Comparison of ENCODE assay signal across 8 mouse cellular contexts in the genomic region with DNA sequence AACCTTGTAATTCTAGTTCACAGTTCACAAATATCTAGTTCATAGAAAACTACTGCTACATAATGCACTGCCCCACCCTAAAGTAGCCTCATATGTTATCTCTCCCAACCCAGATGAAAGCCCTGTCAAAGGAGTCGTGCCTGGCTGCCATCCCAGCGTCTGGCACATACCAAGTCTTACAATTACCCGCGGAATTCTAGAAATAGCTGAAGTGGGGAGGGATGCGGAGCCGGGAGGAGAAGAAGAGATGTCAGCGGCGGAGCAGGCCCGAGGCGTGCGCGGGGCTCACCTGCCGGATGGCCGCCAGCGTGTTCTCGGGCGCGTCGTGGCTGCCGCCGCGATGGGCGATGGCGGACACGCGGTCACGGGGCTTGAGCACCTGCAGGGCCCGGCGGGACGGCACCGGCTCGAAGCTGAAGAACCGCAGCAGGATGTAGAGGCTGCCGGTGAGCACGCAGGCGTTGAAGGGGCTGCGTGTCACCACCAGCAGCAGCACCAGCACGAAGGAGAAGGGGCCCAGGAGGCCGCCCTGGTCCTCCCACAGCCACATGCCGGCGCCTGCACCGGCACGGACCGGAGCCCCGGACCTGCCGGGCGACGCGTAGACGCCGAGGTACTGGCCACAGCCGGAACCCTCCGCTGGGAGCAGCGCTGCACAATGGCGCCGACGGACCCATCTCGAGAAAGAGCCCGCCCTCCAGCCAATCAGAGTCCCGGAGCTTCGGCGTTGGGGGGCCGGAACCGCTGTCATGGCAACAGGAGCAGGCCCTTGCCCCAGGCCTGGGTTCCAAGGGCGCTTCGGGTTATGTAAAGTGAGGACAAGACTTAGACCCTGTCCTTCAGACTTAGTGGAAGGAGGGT. TPM values are rescaled to one million over a fixed set of nuclear protein-coding genes. Genes with fewer than 3 reads are reported as not detected.
DNase-seq lines count a peak whose midpoint lies in the region; ATAC-seq and TF ChIP-seq lines count a peak whose summit lies in the region.

A gene (minus strand): TSS at position 678 of the 861 bp plus-strand sequence.

- H3K9ac ChIP-seq in CH12.LX (ENCODE audit: insufficient read depth, low read depth): peak within 1 kb of the TSS; percentile 94
- H3K9ac ChIP-seq in forebrain, embryonic 12.5 days: peak within 1 kb of the TSS; percentile 93
- H3K9ac ChIP-seq in heart, postnatal 0 days (replicated peaks; ENCODE audit: low read depth, low read length): peak within 1 kb of the TSS; percentile 80
- peak within 1 kb of the TSS; percentile 86 for H3K9ac ChIP-seq in liver, embryonic 16.5 days (ENCODE audit: low read depth, low read length)
- peak within 1 kb of the TSS; percentile 94 for H3K9ac ChIP-seq in neural tube, embryonic 13.5 days

- H3K9me3 ChIP-seq in CH12.LX (replicated peaks; ENCODE audit: low read length): no peaks in the 10 kb centered on the region
- H3K9me3 ChIP-seq in forebrain, embryonic 12.5 days: no peaks in the 10 kb centered on the region
- H3K9me3 ChIP-seq in heart, postnatal 0 days (replicated peaks; ENCODE audit: control insufficient read depth, low read length): no peaks in the 10 kb centered on the region
- no peaks in the 10 kb centered on the region for H3K9me3 ChIP-seq in liver, embryonic 16.5 days (replicated peaks; ENCODE audit: control insufficient read depth, low read length)
- no peaks in the 10 kb centered on the region for H3K9me3 ChIP-seq in neural tube, embryonic 13.5 days

- peak within 1 kb of the TSS; percentile 99 for H3K4me2 ChIP-seq in CH12.LX (ENCODE audit: insufficient read depth, low read depth, poor library complexity, severe bottlenecking)
- H3K4me2 ChIP-seq in forebrain, embryonic 12.5 days: peak within 1 kb of the TSS; percentile 77
- peak within 1 kb of the TSS; percentile 97 for H3K4me2 ChIP-seq in heart, postnatal 0 days (ENCODE audit: low read depth, low read length)
- H3K4me2 ChIP-seq in liver, embryonic 16.5 days (ENCODE audit: low read depth, low read length): peak within 1 kb of the TSS; percentile 77
- H3K4me2 ChIP-seq in neural tube, embryonic 13.5 days: peak within 1 kb of the TSS; percentile 64

- H3K4me1 ChIP-seq in CH12.LX (ENCODE audit: control insufficient read depth in 1 of 2, insufficient read depth in 2 of 2): peaks cover 6 to 29% of the 10 kb centered on the region in 2 experiments
- peaks cover 27% of the 10 kb centered on the region for H3K4me1 ChIP-seq in forebrain, embryonic 12.5 days
- peaks cover 15% of the 10 kb centered on the region for H3K4me1 ChIP-seq in heart, postnatal 0 days (ENCODE audit: control insufficient read depth, insufficient read depth)
- peaks cover 25% of the 10 kb centered on the region for H3K4me1 ChIP-seq in liver, embryonic 16.5 days (ENCODE audit: control insufficient read depth, low read depth, low read length)
- peaks cover 29% of the 10 kb centered on the region for H3K4me1 ChIP-seq in neural tube, embryonic 13.5 days (replicated peaks)
- H3K4me1 ChIP-seq in testis, adult 2 months (ENCODE audit: control insufficient read depth, insufficient read depth, low read length): peaks cover 5% of the 10 kb centered on the region

- TF ChIP-seq POLR2A in CH12.LX (IDR thresholded peaks at IDR 0.05; ENCODE audit: low read depth, low read length): peak; percentile 88
- peak; percentile 78 for TF ChIP-seq POLR2A in testis, adult 2 months (IDR thresholded peaks at IDR 0.05; ENCODE audit: control insufficient read depth, low read depth, low read length)

- ATAC-seq in forebrain, embryonic 12.5 days (ENCODE audit: low FRiP score): peak; percentile 95
- peak; percentile 93 for ATAC-seq in heart, postnatal 0 days (ENCODE audit: insufficient read depth, low read depth)
- ATAC-seq in liver, embryonic 16.5 days (ENCODE audit: low read depth): peak; percentile 90
- peak; percentile 94 for ATAC-seq in neural tube, embryonic 13.5 days (ENCODE audit: low read depth)

- in situ Hi-C loops in CH12.LX (cut with MboI; ENCODE audit: low pct_ligation_motif_present, low pct_unique_long_range_greater_than_20kb, low sequenced_read_pairs): no loop called here

- peak; percentile 92 for DNase-seq in CH12.LX (ENCODE audit: extremely low read depth)
- DNase-seq in c-Kit-positive CD71-positive TER-119-negative erythroid progenitor cells, embryonic 14.5 days (ENCODE audit: low read depth): peak; percentile 77
- peak; percentile 88 for DNase-seq in heart, postnatal 0 days (ENCODE audit: low spot score)
- peak; percentile 92 to 95 for DNase-seq in kidney, postnatal 4 days

- peaks cover 41% of the 10 kb centered on the region for H3K79me2 ChIP-seq in CH12.LX (replicated peaks; ENCODE audit: control insufficient read depth, extremely low read depth, insufficient read depth, poor library complexity, severe bottlenecking)

- dilution Hi-C loops in CH12.LX (cut with MboI; ENCODE audit: extremely low pct_ligation_motif_present, extremely low pct_unique_long_range_greater_than_20kb, low sequenced_read_pairs): no loop called here

- TF ChIP-seq EP300 in CH12.LX (IDR thresholded peaks at IDR 0.05; ENCODE audit: low read length): no peak
- TF ChIP-seq EP300 in heart, postnatal 0 days (IDR thresholded peaks at IDR 0.05; ENCODE audit: low read depth): no peak

- no peak for TF ChIP-seq CTCF in CH12.LX (conservative IDR thresholded peaks at IDR 0.05 in 1 of 2, IDR thresholded peaks at IDR 0.05 in 1 of 2; ENCODE audit: low read depth in 2 of 2, low read length in 2 of 2)
- no peak for TF ChIP-seq CTCF in heart, postnatal 0 days (IDR thresholded peaks at IDR 0.05; ENCODE audit: low read depth)
- no peak for TF ChIP-seq CTCF in testis, adult 2 months (IDR thresholded peaks at IDR 0.05; ENCODE audit: control insufficient read depth, insufficient read depth, insufficient replicate concordance, low read depth, low read length)

- no peak for TF ChIP-seq RAD21 in CH12.LX (IDR thresholded peaks at IDR 0.05; ENCODE audit: low read depth, low read length)

- H3K4me3 ChIP-seq in CH12.LX (replicated peaks in 1 of 3; ENCODE audit: low read depth in 2 of 3, low read length in 2 of 3, poor library complexity in 1 of 3): peak within 1 kb of the TSS; percentile 70 to 94 (median 79)
- H3K4me3 ChIP-seq in forebrain, embryonic 12.5 days (replicated peaks): peak within 1 kb of the TSS; percentile 90
- H3K4me3 ChIP-seq in heart, postnatal 0 days (ENCODE audit: low read depth, low read length): peak within 1 kb of the TSS; percentile 87
- H3K4me3 ChIP-seq in liver, embryonic 16.5 days (ENCODE audit: low read depth, low read length): peak within 1 kb of the TSS; percentile 87
- peak within 1 kb of the TSS; percentile 89 for H3K4me3 ChIP-seq in neural tube, embryonic 13.5 days
- peak within 1 kb of the TSS; percentile 91 for H3K4me3 ChIP-seq in testis, adult 2 months (ENCODE audit: control insufficient read depth, low read depth, low read length)

- peaks cover 6 to 11% of the 10 kb centered on the region in 2 experiments for H3K36me3 ChIP-seq in CH12.LX (replicated peaks in 1 of 2; ENCODE audit: control insufficient read depth in 1 of 2, insufficient read depth in 1 of 2, low read length in 1 of 2)
- H3K36me3 ChIP-seq in forebrain, embryonic 12.5 days (replicated peaks): peaks cover 3% of the 10 kb centered on the region; the same call in 1 of the 2 replicates
- no peaks in the 10 kb centered on the region for H3K36me3 ChIP-seq in heart, postnatal 0 days (replicated peaks; ENCODE audit: control insufficient read depth, insufficient read depth, low read length)
- no peaks in the 10 kb centered on the region for H3K36me3 ChIP-seq in liver, embryonic 16.5 days (ENCODE audit: control insufficient read depth, insufficient read depth)
- H3K36me3 ChIP-seq in neural tube, embryonic 13.5 days: peaks cover 9% of the 10 kb centered on the region
- H3K36me3 ChIP-seq in testis, adult 2 months (ENCODE audit: control insufficient read depth, insufficient read depth, low read length): no peaks in the 10 kb centered on the region; the same call in 1 of the 2 replicates

- WGBS in forebrain, embryonic 12.5 days: under 1% methylated on average over 65 of the region's 66 CpGs
- under 1% methylated on average over 65 of the region's 66 CpGs for WGBS in heart, postnatal 0 days
- under 1% methylated on average over 66 of the region's 66 CpGs for WGBS in liver, embryonic 16.5 days (ENCODE audit: insufficient replicate concordance)
- under 1% methylated on average over 44 of the region's 66 CpGs for WGBS in neural tube, embryonic 13.5 days

- H3K27me3 ChIP-seq in CH12.LX (replicated peaks): no peaks in the 10 kb centered on the region
- H3K27me3 ChIP-seq in forebrain, embryonic 12.5 days: peaks cover 2% of the 10 kb centered on the region; the same call in 1 of the 2 replicates
- H3K27me3 ChIP-seq in heart, postnatal 0 days (ENCODE audit: control insufficient read depth, insufficient read depth, low read length): no peaks in the 10 kb centered on the region
- no peaks in the 10 kb centered on the region for H3K27me3 ChIP-seq in liver, embryonic 16.5 days (ENCODE audit: control insufficient read depth, insufficient read depth, low read depth, low read length)
- no peaks in the 10 kb centered on the region for H3K27me3 ChIP-seq in neural tube, embryonic 13.5 days
- no peaks in the 10 kb centered on the region for H3K27me3 ChIP-seq in testis, adult 2 months (ENCODE audit: control insufficient read depth, insufficient read depth, low read length)

- peak within 1 kb of the TSS; percentile 59 for H3K27ac ChIP-seq in CH12.LX (ENCODE audit: insufficient read depth, low read depth)
- peak within 1 kb of the TSS; percentile 85 for H3K27ac ChIP-seq in forebrain, embryonic 12.5 days
- peak within 1 kb of the TSS; percentile 84 for H3K27ac ChIP-seq in heart, postnatal 0 days (ENCODE audit: low read depth)
- H3K27ac ChIP-seq in liver, embryonic 16.5 days (ENCODE audit: low read length): peak within 1 kb of the TSS; percentile 73
- peak within 1 kb of the TSS; percentile 94 for H3K27ac ChIP-seq in neural tube, embryonic 13.5 days (replicated peaks)
- H3K27ac ChIP-seq in testis, adult 2 months (ENCODE audit: control insufficient read depth, insufficient read depth, low read depth, low read length): peak within 1 kb of the TSS; percentile 86

TF ChIP-seq in CH12.LX, 34 proteins besides CTCF, POLR2A, EP300 and RAD21 (continues in another document):
- TF ChIP-seq HCFC1 (IDR thresholded peaks at IDR 0.05; ENCODE audit: low read depth, low read length) (peak; percentile 76), ZC3H11A (IDR thresholded peaks at IDR 0.05; ENCODE audit: low read depth, low read length) (no peak)

RNA-seq across cellular contexts. Expression of the gene that starts here (rescaled TPM):
- total RNA-seq in CH12.LX (2012; rRNA removed): 109 and 116 TPM in 2 replicates
- 206 and 211 TPM in 2 replicates for total RNA-seq in CH12.LX (2014; rRNA removed)
- 90.6 and 113 TPM in 2 replicates for polyA plus RNA-seq in CH12.LX (2012; ENCODE audit: insufficient read length, low read depth)
- polyA plus RNA-seq in forebrain, embryonic 12.5 days (2016; fragmentation: Nextera tagmentation; extraction: Ambion mirVana): 96.5 and 98.5 TPM in 2 replicates
- 125 and 164 TPM in 2 replicates for total RNA-seq in heart, postnatal 0 days (2014; rRNA removed; ENCODE audit: low replicate concordance)
- polyA plus RNA-seq in heart, postnatal 0 days (2015; fragmentation: Nextera tagmentation; extraction: Ambion mirVana): 73.2 and 76.4 TPM in 2 replicates
- polyA plus RNA-seq in liver, embryonic 16.5 days (2015; fragmentation: Nextera tagmentation; extraction: Ambion mirVana): 35.9 and 37.9 TPM in 2 replicates
- 174 and 191 TPM in 2 replicates for polyA plus RNA-seq in neural tube, embryonic 13.5 days (2015; fragmentation: Nextera tagmentation; extraction: Ambion mirVana)
- 162 and 164 TPM in 2 replicates for polyA plus RNA-seq in testis, adult 2 months (2012; rRNA removed)

Comparison
In these comparisons a context has a peak if more than half of its experiments do, and no peak if none do; other contexts are left out.
1. Peak in every context shown above with its lines: DNase-seq, ATAC-seq, H3K4me3 ChIP-seq and H3K27ac ChIP-seq.